Mouse (Mus musculus): ENCODE results near the gene Pip4p1. TPM values are rescaled to one million over a fixed set of nuclear protein-coding genes. Genes with fewer than 3 reads are reported as not detected.
"Not testable (repeated sequence)": the region's sequence is repeated elsewhere in the genome, so short reads cannot be mapped to it uniquely, and the experiment has no call there.

The Pip4p1 gene
- polyA plus RNA-seq, 1 experiment from 2014 or later, result 52.0 TPM

DNA sequence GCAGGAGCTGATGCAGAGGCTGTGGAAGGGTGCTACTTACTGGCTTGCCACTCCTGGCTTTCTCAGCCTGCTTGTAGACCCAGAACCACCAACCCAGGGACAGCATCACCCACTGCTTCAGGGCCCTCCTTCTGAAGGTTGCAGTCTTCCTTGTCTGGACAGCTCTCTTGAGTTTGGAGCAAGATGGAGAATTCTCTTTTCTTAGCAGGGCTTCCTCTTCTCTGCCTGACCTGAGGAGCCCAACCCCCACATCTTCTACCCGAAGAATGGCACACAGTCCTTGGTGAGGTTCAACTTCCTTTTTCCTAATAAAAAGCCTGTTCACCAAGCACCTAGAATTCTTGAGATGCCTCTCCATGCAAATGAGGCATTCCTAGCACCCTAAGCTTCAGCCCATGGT, 40.2 kb upstream of the Pip4p1 start:
- no peaks in the 10 kb centered on the region for H3K36me3 ChIP-seq (ENCODE audit: insufficient read depth, low read length)
- TF ChIP-seq CTCF (IDR thresholded peaks at IDR 0.05), result no peak
- no peak for TF ChIP-seq EP300 (IDR thresholded peaks at IDR 0.05)
- H3K27me3 ChIP-seq (replicated peaks; ENCODE audit: insufficient read depth, low read length), result no peaks in the 10 kb centered on the region
- 63% methylated on average over 1 of the region's 1 CpGs for WGBS
- no peak overlapping the region for H3K4me2 ChIP-seq (replicated peaks; ENCODE audit: low read depth, low read length)
- H3K4me1 ChIP-seq (ENCODE audit: insufficient read depth, low read depth, low read length), result no peaks in the 10 kb centered on the region
- H3K9me3 ChIP-seq (ENCODE audit: low read length), result no peaks in the 10 kb centered on the region
- no peak overlapping the region for H3K4me3 ChIP-seq (ENCODE audit: low read depth, low read length)
- ATAC-seq, result no peak
- no peak for DNase-seq (ENCODE audit: low spot score)
- no peak overlapping the region for H3K27ac ChIP-seq (ENCODE audit: low read length)
- no peak overlapping the region for H3K9ac ChIP-seq (replicated peaks; ENCODE audit: low read depth)

DNA sequence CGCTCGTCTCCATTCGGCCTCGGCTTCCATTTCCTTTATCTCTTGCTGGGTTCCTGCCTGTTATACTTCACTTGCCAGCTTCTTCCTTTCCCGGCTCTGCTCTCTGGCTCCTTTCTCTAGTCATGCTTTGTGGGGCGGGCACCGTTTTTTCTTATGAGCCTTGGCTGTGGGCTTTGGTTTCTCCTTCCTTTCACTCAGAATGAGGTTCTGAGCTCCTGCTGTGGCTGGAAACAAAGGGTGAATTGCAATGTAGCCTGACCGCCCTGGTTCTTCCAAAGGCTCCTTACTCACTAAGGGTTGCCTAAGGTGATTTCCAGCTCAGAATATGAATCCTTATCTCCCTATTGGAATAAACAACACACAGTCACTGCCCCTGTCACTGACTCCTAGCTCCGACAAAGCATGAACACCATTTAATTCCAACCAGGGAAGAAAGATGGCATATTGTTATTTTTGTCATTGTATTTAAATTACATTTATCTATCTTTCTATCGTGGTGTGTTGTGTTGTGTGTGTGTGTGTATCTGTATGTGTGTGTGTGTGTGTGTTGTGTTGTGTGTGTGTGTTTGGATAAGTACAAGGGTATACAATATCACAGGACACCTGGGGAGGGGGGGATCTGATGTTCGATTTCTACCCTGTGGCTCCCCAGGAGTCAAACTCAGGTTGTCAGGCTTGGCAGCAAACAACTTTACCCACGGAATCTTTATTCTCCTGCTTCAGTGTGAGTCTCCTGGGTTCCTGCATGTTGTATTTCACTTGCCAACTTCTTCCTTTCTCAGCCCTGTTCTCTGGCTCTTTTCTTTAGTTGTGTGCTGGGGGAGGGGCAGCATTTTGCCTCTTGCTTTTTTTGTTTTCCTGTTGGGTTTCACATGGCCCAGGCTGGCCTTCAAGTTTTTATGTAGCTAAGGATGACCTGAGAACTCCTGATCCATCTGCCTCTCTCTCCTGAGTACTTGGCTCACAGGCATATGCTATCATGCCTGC, 39.2 kb upstream of the Pip4p1 start:
- H3K9me3 ChIP-seq (ENCODE audit: low read length), result no peaks in the 10 kb centered on the region
- DNase-seq (ENCODE audit: low spot score) (peak; percentile 11), ATAC-seq (no peak)
- WGBS, result 39% methylated on average over 12 of the region's 12 CpGs
- no peaks in the 10 kb centered on the region for H3K4me1 ChIP-seq (ENCODE audit: insufficient read depth, low read depth, low read length)
- H3K4me3 ChIP-seq (ENCODE audit: low read depth, low read length), result no peak overlapping the region
- no peak overlapping the region for H3K27ac ChIP-seq (ENCODE audit: low read length)
- no peaks in the 10 kb centered on the region for H3K27me3 ChIP-seq (replicated peaks; ENCODE audit: insufficient read depth, low read length)
- H3K36me3 ChIP-seq (ENCODE audit: insufficient read depth, low read length), result no peaks in the 10 kb centered on the region
- H3K9ac ChIP-seq (replicated peaks; ENCODE audit: low read depth), result no peak overlapping the region
- TF ChIP-seq EP300 (IDR thresholded peaks at IDR 0.05) (no peak), CTCF (IDR thresholded peaks at IDR 0.05) (no peak)
- H3K4me2 ChIP-seq (replicated peaks; ENCODE audit: low read depth, low read length), result no peak overlapping the region

DNA sequence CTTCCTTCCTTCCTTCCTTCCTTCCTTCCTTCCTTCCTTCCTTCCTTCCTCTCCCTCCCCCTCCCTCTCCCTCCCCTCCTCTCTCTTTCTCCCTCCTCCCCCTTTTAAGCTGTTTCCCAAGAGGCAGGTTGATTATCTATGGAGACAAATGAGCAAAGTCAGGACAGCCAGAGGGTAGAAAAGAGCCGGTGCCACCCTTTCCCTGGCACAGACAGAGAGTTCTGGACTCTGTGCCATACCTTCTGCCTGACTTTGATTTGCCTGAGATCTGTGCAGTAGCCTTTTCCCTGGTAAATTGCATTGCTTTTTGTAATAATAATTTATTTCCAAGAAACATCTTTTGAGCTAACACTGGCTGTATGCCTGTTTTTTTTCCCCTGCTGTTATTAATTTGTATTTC, 38.4 kb upstream of the Pip4p1 start:
- Histone ChIP-seq H3K27me3 (replicated peaks; ENCODE audit: insufficient read depth, low read length) (no peaks in the 10 kb centered on the region), H3K4me3 (ENCODE audit: low read depth, low read length) (no peak overlapping the region), H3K36me3 (ENCODE audit: insufficient read depth, low read length) (no peaks in the 10 kb centered on the region), H3K27ac (ENCODE audit: low read length) (no peak overlapping the region), H3K4me2 (replicated peaks; ENCODE audit: low read depth, low read length) (no peak overlapping the region), H3K9me3 (ENCODE audit: low read length) (no peaks in the 10 kb centered on the region), H3K9ac (replicated peaks; ENCODE audit: low read depth) (no peak overlapping the region), H3K4me1 (ENCODE audit: insufficient read depth, low read depth, low read length) (no peaks in the 10 kb centered on the region)
- 29% methylated on average over 1 of the region's 1 CpGs for WGBS
- no peak for ATAC-seq
- no peak for DNase-seq (ENCODE audit: low spot score)
- no peak for TF ChIP-seq EP300 (IDR thresholded peaks at IDR 0.05)
- no peak for TF ChIP-seq CTCF (IDR thresholded peaks at IDR 0.05)

DNA sequence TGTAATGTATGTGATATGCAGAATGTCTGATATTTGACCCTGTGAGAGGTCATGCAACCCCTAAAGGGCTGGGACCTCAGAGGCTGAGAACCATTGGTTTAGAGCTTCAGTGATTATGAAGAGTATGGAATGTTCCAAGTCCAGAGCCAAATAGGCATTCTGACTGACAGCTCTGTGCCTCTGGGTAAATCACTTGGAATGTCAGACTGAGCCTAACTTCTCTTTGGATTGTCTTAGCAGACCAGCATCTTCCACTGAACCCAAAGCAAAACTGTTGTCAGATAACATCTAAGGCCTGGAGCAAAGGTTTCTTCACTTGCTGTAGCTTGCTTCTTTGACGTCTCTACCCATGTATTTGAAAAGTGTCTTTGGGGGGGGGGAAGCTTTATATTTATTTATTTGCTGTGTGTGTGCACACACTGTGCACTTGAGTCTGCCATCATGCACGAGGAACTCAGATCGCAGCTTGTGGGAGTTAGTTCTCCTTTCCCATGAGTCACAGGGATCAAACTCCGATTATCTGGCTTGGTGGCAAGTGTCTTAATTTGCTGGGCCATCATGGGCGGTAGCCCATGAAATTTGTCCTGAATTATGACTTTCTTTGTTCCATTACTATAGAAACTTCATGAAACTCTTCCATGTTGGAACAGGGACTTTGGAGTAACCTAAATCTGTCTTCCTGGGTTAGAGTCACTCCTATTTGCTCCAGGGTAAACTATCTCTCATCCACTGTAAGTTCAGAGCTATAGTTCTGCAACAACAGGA, 37.7 kb upstream of the Pip4p1 start:
- H3K4me2 ChIP-seq (replicated peaks; ENCODE audit: low read depth, low read length), result no peak overlapping the region
- H3K9ac ChIP-seq (replicated peaks; ENCODE audit: low read depth), result no peak overlapping the region
- H3K36me3 ChIP-seq (ENCODE audit: insufficient read depth, low read length), result no peaks in the 10 kb centered on the region
- no peak for ATAC-seq
- H3K27me3 ChIP-seq (replicated peaks; ENCODE audit: insufficient read depth, low read length), result no peaks in the 10 kb centered on the region
- DNase-seq (ENCODE audit: low spot score), result no peak
- H3K4me1 ChIP-seq (ENCODE audit: insufficient read depth, low read depth, low read length), result no peaks in the 10 kb centered on the region
- no peak overlapping the region for H3K27ac ChIP-seq (ENCODE audit: low read length)
- no peak overlapping the region for H3K4me3 ChIP-seq (ENCODE audit: low read depth, low read length)
- H3K9me3 ChIP-seq (ENCODE audit: low read length), result no peaks in the 10 kb centered on the region
- 86% methylated on average over 5 of the region's 5 CpGs for WGBS
- TF ChIP-seq EP300 (IDR thresholded peaks at IDR 0.05), result no peak
- TF ChIP-seq CTCF (IDR thresholded peaks at IDR 0.05), result no peak

DNA sequence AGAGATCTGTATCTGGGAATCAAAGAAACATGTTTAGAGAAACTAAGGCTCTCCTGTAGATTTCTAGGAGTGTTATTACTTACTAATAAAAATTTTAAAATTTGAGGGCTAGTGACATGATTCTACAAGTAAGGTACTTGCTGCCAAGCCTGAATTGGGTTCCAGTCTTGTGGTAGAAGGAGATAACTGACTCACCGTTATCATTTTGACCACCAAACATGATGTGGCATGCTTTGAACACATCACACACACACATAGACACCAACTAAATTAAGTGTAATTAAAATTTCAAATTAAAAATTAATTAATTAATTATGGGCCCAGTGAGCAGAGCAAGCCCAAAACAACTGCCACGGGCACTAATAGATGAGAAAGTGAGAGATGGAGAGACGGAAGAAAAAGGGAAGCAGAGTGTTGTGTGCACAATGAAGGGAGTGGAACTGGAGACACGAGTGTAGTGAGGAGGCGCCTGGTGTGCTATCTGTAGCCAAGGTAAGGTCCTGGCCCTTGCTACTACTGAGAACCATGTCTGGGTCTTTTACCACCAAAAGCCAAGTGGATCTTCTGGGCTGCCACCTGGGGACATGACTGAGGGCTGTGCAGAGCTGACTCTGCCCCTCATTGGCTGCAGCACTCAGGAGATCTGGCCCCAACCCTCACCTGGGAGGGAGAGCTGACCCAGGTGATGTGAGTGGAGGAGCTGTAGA, 27.8 kb upstream of the Pip4p1 start:
- not testable (repeated sequence) for H3K9me3 ChIP-seq (ENCODE audit: low read length); H3K36me3 ChIP-seq (ENCODE audit: insufficient read depth, low read length); H3K4me3 ChIP-seq (ENCODE audit: low read depth, low read length); DNase-seq (ENCODE audit: low spot score); H3K9ac ChIP-seq (replicated peaks; ENCODE audit: low read depth); H3K4me2 ChIP-seq (replicated peaks; ENCODE audit: low read depth, low read length); ATAC-seq; H3K27me3 ChIP-seq (replicated peaks; ENCODE audit: insufficient read depth, low read length); H3K4me1 ChIP-seq (ENCODE audit: insufficient read depth, low read depth, low read length); H3K27ac ChIP-seq (ENCODE audit: low read length)
- WGBS, result 88% methylated on average over 5 of the region's 5 CpGs

DNA sequence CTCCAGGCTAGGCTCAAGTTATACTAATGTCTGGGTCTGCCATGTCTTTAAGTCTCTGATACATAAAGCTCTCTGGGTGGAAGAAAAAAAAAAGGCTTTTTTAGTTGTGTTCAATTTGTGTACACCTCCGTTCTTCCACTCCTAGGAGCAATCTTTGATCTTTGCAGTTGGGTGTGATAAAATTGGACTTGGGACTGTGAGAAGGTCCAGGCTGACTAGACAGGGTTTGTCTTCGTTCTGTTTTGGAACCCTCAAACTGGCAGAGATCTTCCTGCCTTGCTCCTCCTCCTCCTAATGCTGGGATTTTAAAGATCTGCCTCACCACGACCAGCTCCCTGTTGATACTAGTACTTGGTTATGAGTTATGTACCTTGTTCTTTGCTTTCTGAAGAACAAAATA, 26.5 kb upstream of the Pip4p1 start:
- 49% methylated on average over 3 of the region's 3 CpGs for WGBS
- DNase-seq (ENCODE audit: low spot score); H3K4me1 ChIP-seq (ENCODE audit: insufficient read depth, low read depth, low read length): not testable (repeated sequence)

DNA sequence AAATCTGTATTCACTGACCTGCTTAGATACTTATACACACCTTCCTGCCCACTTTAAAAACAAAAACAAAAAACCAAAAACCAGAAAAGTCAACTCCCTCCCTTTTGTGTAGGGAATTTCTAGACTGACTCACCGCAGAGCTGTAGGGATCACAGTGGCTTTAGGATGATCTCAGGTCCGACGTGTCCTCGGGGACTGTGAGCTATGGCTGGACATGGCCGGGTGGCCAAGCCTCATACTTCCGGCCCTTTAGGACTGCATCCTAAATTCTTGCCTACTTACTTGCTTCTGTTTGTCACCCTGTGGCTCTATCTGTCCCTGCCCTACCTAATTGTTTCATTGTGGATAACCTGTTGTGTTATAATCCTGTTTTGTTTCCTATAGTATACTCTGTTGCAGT, 26.1 kb upstream of the Pip4p1 start:
- 81% methylated on average over 6 of the region's 6 CpGs for WGBS
- not testable (repeated sequence) for H3K4me3 ChIP-seq (ENCODE audit: low read depth, low read length); H3K36me3 ChIP-seq (ENCODE audit: insufficient read depth, low read length); ATAC-seq; H3K4me1 ChIP-seq (ENCODE audit: insufficient read depth, low read depth, low read length); H3K27me3 ChIP-seq (replicated peaks; ENCODE audit: insufficient read depth, low read length); H3K9ac ChIP-seq (replicated peaks; ENCODE audit: low read depth); H3K27ac ChIP-seq (ENCODE audit: low read length); H3K4me2 ChIP-seq (replicated peaks; ENCODE audit: low read depth, low read length); H3K9me3 ChIP-seq (ENCODE audit: low read length); DNase-seq (ENCODE audit: low spot score)

More for the DNA sequence above, 26.5 kb upstream of the Pip4p1 start:
- H3K36me3 ChIP-seq (ENCODE audit: insufficient read depth, low read length); H3K9ac ChIP-seq (replicated peaks; ENCODE audit: low read depth); H3K27me3 ChIP-seq (replicated peaks; ENCODE audit: insufficient read depth, low read length); H3K4me2 ChIP-seq (replicated peaks; ENCODE audit: low read depth, low read length); H3K27ac ChIP-seq (ENCODE audit: low read length); H3K9me3 ChIP-seq (ENCODE audit: low read length); ATAC-seq; H3K4me3 ChIP-seq (ENCODE audit: low read depth, low read length): not testable (repeated sequence)

Data from lung, postnatal 0 days (tissue).